Mouse (Mus musculus): Measurements from ENCODE around the gene Cfap97.
"Not testable (repeated sequence)": the region's sequence is repeated elsewhere in the genome, so short reads cannot be mapped to it uniquely, and the experiment has no call there.

Cfap97 gene

DNA sequence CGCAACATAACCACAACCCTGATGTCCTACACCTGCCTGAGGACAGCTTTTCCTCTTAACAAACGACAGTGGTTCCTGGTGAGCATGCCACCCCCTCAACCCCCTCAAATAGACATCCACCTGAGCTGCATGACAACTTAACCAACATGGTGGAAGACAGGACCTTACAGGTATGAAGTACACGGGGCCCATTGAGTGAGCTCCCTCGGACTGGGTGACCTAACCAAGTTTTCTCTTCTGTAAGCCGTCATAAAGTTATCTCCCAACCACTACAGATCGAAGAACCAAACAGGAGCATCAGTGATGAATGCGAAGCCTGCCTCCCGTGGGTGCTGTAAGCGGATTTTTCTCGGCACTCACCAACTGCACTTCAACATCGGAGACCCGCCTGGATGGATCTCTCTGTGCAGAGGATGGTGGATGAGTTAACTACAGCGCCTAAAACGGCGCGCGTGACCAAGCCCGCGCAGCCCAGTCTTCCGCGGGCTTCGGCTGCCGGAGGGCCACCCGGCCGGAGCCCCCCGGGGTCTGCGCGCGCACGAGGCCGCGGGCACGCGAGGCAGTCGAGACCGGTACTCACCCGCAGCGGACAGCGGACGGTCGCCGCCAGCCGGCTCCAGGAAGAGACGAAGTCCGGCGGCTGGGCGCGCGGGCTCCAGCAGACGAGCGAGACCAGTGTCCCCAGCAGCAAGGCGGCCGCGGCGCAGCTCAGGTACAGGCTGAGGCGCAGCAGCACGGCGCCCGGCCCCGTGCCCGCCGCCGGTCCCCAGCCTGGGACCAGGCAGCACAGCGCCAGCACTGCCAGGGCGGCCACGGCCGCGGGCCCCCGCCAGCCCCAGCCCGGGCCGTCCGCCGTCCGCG lies at the start of gene Cfap97:
Gene Cfap97 (plus strand): TSS at position 570 of the 861 bp plus-strand sequence.
- no peak for DNase-seq (ENCODE audit: extremely low spot score, low read depth, low spot score)

DNA sequence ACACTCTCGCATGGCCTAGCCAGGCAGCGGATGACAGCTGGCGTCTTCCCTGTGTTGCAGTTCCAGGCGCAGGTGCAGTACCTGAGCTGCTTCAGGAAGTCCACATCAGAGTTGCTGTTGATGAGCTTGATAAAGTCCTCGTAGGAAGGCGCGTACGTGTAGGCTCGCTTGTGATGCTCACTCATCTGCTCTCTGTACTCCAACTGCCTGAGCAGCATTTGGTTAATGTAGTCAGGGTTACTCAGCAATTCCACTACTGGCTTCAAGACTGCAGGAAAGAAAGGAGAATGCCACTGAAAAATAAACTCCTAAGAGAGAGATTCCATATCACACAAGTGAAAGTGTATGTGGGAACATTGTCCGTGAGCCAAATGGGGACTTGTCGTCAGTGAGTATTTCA lies 48.1 kb upstream of the Cfap97 start:
- no peak for DNase-seq (ENCODE audit: extremely low spot score, low read depth, low spot score)

DNA sequence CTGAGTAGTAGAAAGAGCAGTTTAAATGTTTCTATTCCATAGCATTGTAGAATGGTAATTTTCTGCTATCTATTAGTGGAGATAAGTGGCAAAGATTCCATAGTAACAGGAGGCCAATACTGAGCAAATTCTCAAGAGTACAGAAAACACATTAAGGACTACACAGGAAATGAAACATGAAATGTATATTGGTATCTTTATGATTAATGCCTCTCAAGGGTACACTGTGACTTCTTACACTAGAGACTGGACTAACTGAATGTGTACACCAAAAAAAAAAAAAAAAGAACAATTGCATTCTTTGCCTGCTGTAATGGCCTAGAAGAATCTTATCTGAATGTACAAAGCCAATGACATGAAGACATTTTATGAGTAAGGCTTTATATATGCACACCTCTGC lies 43.9 kb upstream of the Cfap97 start:
- no peak for DNase-seq (ENCODE audit: extremely low spot score, low read depth, low spot score)

- DNase-seq (ENCODE audit: extremely low spot score, low read depth, low spot score), result not testable (repeated sequence)
These were observed 38.0 kb upstream of the Cfap97 start for GRCm38 (mm10) chr8:46113421-46114170.

- no peak for DNase-seq (ENCODE audit: extremely low spot score, low read depth, low spot score)
These were observed 34.4 kb upstream of the Cfap97 start for GRCm38 (mm10) chr8:46117172-46117571.

DNA sequence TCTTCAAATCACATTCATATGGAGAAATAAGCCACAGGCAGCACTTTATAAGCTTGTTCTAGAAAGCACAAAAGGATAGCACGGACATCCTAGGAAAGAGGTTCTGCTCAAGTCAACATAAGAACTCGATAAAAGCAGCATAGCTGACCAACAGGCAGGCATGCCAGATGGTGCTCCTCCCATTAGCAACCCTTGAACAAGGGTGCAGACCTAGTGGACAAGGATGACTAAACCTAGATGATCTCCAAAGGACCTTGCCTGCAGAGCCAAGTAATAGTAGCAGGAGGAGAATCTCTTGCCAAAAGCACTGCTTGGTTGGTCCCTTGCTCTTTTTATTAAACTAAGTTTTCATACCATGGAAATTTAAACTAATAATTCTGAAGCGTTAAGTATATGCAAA lies 32.4 kb upstream of the Cfap97 start:
- DNase-seq (ENCODE audit: extremely low spot score, low read depth, low spot score), result no peak

GRCm38 (mm10) chr8:46122498-46122897 lies 29.1 kb upstream of the Cfap97 start:
- DNase-seq (ENCODE audit: extremely low spot score, low read depth, low spot score), result no peak

GRCm38 (mm10) chr8:46130426-46130825 lies 21.1 kb upstream of the Cfap97 start:
- no peak for DNase-seq (ENCODE audit: extremely low spot score, low read depth, low spot score)

DNA sequence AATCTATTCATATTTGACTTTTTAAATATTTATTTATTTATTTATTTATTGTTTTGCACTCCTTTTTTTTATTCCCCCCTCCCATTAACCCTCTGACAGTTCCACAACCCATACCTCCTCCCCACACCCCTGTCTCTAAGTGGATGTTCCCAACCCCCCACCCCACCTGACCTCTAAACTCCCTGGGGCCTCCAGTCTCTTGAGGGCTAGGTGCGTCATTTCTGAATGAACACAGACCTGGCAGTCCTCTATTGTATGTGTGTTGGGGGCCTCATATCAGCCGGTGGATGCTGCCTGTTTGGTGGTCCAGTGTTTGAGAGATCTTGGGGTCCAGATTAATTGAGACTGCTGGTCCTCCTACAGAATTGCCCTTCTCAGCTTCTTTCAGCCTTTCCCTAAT lies 16.0 kb upstream of the Cfap97 start:
- not testable (repeated sequence) for DNase-seq (ENCODE audit: extremely low spot score, low read depth, low spot score)

GRCm38 (mm10) chr8:46137336-46137735 lies 14.2 kb upstream of the Cfap97 start:
- no peak for DNase-seq (ENCODE audit: extremely low spot score, low read depth, low spot score)

- no peak for DNase-seq (ENCODE audit: extremely low spot score, low read depth, low spot score)
These were observed 13.6 kb upstream of the Cfap97 start for GRCm38 (mm10) chr8:46137843-46138596.

DNA sequence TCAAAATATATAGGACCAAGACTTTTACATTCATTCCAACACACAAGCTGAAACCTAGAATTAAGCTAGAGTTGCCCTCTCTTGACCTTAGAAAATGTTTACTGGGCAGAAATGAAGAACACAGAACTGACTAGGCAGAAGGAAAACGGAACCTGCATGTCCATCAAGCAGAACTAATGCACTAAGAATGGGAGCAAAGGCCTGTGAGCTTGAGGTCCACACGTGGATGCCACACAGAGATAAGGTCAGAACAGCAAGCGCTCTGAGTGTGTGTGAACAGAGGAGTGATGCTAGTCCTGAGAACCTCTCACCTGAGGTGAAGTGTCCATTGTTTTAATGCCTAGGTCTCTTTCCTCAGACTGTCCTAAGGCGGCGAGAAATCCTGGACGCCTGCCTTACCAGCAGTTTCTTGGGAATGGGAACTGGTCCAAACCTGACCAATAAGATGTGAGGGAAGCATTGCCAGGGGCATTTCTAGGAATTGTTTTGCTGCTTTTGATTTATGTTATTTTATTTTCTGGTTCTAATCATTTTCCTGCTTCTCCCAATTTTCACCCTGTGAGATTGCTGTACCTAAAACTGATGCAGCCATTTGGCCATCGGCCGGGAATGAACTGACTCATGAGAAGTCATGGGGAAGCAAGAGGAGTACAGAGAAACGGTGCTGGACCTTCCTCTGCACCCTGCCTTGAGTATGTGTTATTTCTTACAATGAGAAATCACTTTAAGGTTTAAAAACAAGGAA lies 11.0 kb upstream of the Cfap97 start:
- DNase-seq (ENCODE audit: extremely low spot score, low read depth, low spot score), result no peak

DNA sequence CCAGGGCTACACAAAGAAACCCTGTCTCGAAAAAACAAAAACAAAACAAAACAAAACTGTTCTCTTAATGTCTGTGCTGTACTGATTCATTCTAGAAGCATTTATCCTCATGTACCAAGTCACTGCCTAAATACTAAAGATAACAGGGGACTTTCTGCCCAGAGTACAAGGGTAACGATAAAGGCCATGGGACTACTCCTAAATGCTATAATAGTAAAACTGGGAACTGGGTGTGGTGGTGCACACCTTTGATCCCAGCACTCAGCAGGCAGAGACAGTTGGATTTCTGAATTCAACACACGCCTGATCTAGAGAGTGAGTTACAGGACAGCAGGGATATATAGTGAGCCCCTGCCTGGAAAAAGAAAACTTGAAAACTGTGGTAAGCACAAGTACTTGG lies 9.9 kb upstream of the Cfap97 start:
- DNase-seq (ENCODE audit: extremely low spot score, low read depth, low spot score), result no peak

DNA sequence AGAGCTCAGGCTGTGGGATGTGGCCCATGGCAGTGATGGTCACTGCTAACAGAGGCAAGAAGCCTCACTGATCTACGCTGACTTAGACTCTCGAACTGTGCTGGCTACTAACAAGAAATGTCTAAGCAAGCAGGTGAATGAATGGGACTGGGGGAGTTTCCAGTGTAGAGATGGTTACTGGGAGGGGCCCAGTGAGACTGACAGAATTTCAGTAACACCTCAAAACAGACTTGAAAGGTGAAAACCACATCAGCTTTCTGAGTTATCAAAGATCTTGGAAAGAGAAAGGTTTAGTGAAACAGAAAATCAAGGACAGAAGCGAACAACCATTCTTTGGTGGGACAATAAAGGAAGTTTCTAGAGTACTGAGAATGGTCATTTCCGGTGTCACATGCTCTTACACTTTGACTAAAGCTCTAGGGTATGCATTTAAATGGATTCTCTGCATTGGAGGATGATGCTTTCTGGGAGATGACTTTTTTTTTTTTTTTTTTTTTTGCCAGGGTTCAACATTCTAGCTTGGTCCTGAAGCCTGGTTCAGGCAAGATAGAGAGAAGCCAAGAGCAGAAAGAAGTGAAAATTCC lies 9.0 kb upstream of the Cfap97 start:
- DNase-seq (ENCODE audit: extremely low spot score, low read depth, low spot score), result no peak

GRCm38 (mm10) chr8:46143470-46143869 lies 8.1 kb upstream of the Cfap97 start:
- no peak for DNase-seq (ENCODE audit: extremely low spot score, low read depth, low spot score)

- no peak for DNase-seq (ENCODE audit: extremely low spot score, low read depth, low spot score)
These were observed 7.6 kb upstream of the Cfap97 start for GRCm38 (mm10) chr8:46143924-46144323.

DNA sequence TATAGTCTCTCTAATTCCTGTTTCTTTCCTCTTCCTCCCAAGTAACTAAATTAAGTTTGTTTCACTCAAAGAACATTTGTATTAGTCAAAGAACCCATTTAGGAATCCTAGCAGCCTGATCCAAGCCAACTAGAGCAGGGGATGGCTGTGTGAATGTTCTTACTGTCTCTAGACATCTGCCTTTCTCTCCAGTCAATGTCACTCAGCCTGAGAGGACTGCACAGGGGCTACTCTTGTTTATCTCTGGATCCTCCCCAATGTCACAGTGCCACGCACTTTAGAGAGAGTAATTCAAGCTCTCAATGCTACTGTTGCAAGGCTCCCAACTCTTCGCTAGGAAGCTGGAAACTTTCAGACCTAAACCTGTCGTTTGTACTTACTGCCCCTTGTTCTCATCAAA lies 5.4 kb upstream of the Cfap97 start:
- DNase-seq (ENCODE audit: extremely low spot score, low read depth, low spot score), result no peak

DNA sequence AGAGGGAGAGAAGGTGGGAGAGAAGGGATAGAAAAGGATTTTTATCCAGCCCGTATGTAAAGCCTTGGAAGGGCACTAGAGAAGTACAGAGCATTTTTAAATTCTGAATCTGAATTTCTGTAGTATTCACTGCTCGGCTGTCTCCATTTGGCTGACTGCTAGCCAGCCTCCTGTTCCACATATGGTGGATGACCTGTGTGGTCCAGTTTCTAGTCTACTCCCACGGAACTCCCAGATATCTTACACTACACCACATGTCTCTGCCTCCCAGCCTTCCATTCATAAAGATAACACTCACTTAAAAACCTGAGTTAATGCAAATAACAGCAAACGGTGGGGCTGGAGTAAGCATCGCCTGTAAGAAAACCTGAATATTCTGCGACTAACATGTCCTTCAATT lies 2.3 kb upstream of the Cfap97 start:
- no peak for DNase-seq (ENCODE audit: extremely low spot score, low read depth, low spot score)

- no peak for DNase-seq (ENCODE audit: extremely low spot score, low read depth, low spot score)
These were observed 1.8 kb upstream of the Cfap97 start for GRCm38 (mm10) chr8:46149782-46150181.
